Mouse (Mus musculus) cortical plate, adult 2 months (tissue): ENCODE measurements at regions not wholly inside any gene's neighbourhood (a gene's known extent, or its start where the extent isn't known, plus 50 kb on each side); places are given as distances from the start of the nearest gene placed in this dataset.

Experiments
- CTCF ChIP-seq: fragments of 200-500 bp; IDR thresholded peaks from 2 replicates; pipeline ENCODE4 v1.5.1; 2011; ENCODE audit warnings: mild to moderate bottlenecking, control low read depth, low read length; ENCODE audit not compliant: insufficient read depth; ENCODE audit errors: extremely low read depth
- POLR2A ChIP-seq: fragments of 200-500 bp; IDR thresholded peaks from 2 replicates; pipeline ENCODE4 v1.6.1; 2011; ENCODE audit warnings: mild to moderate bottlenecking, low read length, control low read depth; ENCODE audit not compliant: insufficient read depth; ENCODE audit errors: extremely low read depth

DNA sequence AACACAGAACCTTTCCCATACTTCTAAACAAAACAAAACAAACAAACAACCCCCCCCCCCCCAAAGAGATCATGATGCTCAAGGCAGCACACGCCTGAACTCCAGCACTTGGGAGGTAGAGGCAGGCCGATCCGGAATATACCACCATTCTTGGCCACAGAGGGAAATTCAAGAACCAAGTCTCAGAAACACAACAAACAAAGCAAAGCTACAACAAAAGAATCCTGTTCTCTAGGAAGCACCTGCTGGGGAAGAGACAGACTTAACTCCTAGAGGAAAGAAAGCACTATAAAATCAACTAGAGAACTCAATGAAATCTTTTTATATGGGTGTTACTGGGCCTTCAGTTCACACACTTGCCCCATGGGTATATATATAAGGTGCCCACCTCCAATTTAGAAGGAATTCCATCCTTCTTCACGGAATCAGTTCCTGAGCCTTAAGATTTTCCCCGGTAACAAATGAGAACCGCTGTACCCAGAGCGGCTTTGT is 96.1 kb downstream of the Tmco5 start:
- TF ChIP-seq POLR2A (no peak), CTCF (no peak)
